Mouse (Mus musculus) thymus, postnatal 4 days (tissue): ENCODE data around the gene Il12rb1.

Experiments used
- DNase-seq: peaks from one replicate; pipeline ENCODE4 v3.0.0; 2021

Il12rb1 gene

DNA sequence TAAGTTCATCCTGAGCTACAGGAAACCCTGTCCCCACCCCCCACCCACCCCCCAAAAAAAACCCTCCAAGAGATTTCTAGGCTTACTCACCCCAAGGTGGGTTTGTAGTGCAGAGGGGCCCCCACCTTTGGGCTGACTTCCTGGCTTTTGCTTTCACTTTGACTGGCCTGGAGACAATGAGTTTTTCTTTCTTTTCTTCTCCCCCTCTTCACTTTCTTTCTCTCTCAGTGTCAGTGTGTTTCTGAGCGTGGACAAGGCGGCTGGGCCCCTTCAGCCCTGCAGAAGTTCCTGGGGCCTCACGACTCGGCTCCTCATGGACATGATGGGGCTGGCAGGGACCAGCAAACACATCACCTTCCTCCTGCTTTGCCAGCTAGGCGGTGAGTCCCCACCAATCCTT lies at the start of gene Il12rb1:
TSS of gene Il12rb1 (plus strand) at position 211 of the 400 bp plus-strand sequence.
- peak; percentile 61 for DNase-seq

- peak; percentile 32 for DNase-seq
Observed at GRCm38 (mm10) chr8:70758616-70759561, 49.4 kb upstream of the Il12rb1 start.

GRCm38 (mm10) chr8:70760350-70760749 lies 47.9 kb upstream of the Il12rb1 start:
- DNase-seq = no peak

- DNase-seq = peak; percentile 91
Observed at GRCm38 (mm10) chr8:70760775-70761406, 47.4 kb upstream of the Il12rb1 start, which contains the start of gene Mpv17l2. Gene Mpv17l2 (minus strand): TSS chr8:70760946.

DNA sequence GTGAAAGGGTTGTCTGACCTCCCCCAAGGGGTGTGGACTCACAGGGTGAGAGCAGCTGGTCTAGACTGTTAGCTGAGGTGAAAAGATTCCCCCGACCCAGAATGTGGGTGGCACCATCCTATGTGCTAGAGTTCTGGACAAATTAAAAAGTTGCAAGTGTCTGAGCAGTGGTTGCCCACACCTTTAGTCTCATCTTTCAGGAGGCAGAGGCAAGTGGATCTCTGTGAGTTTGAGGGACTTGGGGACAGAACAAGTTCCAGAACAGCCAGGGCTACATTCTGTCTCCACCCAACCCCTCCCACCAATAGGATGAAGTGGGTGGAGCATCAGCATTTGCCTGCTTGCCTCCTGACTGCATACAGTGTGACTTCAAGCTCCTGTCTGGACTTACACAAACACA lies 46.1 kb upstream of the Il12rb1 start:
- DNase-seq = no peak

DNA sequence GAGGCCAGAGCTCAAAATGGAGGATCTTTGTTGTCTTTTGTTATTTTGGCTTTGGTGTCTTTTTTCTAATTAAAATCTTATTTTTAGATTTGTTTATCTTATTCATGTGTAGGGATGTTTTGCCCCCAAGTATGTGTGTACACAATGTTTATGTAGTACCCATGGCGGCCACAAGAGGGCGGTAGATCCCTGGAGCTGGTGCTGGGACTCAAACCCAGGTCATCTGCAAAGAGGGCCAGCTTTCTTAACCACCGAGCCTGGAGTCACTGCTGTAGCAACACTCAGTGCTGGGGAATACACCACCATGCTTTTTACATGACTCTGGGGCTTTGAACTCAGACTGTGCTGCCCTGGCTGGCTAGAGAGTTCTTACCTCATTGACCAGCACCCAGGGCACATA lies 44.9 kb upstream of the Il12rb1 start:
- DNase-seq = peak; percentile 91

DNA sequence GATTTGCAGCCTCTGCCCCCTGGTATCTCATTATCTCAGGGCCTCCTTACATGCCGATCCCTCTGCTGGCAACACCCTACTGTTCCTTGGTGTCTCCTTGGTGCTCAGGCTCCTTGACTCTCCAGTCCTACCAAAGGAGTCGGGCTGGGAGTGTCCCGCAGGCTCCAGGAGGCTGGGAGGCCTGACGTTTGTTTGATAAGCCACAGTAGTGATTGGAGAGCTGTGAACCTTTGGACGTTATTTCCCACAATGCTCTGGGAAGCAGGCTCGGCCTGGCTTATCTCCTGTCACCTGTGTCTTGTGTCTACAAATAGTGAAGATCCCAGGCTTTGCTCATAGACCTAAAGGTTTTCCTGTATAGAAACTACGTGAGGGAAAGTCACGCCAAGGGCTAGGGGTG lies 44.2 kb upstream of the Il12rb1 start:
- DNase-seq = no peak

DNA sequence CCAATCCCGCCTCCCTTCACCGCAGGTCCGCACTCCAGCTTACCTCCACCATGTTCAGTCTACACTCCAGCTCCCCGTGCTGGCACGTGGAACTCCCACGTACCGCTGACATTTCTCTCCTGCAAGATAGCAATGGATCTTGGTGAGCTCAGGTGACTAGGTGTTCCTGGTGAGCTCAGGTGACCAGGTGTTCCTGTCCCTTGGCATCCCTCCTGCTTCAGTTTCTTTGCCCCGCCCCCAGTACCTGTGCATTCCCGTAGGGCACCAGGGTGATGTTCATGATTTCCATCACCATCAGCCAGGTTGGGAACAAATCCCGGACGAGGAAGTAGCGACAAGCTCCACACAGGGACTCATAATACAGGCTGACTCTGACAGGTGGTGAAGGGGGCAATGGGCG lies 43.6 kb upstream of the Il12rb1 start:
- no peak for DNase-seq

GRCm38 (mm10) chr8:70765329-70765728 lies 42.9 kb upstream of the Il12rb1 start:
- peak; percentile 21 for DNase-seq

- DNase-seq = peak; percentile 81
Observed at GRCm38 (mm10) chr8:70765838-70766570, 42.2 kb upstream of the Il12rb1 start.

DNA sequence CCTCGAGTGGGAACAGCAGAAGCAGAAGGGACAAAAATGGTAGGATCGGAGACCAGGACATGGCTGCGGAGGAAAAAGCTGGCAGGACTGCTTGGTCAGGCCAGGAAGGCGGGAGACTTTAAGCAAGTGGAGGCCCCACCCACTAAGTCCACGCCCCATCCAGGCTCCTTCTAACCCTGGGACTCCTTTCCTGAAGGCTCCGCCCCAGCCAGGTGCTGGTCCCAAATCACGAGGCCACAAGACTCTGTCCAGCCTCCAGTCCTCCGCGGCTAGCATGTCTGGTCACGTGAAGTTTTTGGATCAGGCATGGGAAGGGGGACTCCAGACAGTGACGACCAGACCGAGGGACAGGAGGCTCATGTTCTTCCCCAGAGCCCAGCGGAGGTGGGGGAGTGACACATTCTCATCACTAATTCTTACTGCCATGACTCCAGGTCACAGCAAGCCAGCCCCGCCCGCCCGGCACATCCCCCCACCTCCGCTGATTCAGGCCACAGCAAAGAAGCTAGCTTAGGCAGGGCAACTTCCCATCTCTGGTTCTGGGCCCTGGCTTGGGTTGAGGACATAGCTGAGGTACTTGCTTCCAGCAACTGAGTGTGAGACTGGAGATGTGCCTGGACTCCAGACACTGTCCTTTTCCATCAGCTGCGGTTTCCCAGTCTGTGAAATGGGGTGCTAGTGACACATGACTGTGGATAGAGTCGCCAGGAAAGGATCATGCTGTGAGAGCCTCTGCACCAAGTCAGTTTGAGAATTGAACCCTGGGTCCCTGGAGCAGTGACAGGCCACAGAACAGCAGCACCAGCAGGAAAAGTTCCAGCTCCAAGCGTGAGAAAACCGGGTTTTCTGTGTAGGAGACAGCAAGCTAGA lies 41.4 kb upstream of the Il12rb1 start:
- DNase-seq = peak; percentile 51

GRCm38 (mm10) chr8:70767503-70767902 lies 40.7 kb upstream of the Il12rb1 start:
- no peak for DNase-seq

- DNase-seq = peak; percentile 33
Observed at GRCm38 (mm10) chr8:70768231-70768776, 39.9 kb upstream of the Il12rb1 start.

GRCm38 (mm10) chr8:70768956-70769355 lies 39.3 kb upstream of the Il12rb1 start:
- DNase-seq = peak; percentile 38

GRCm38 (mm10) chr8:70769359-70769758 lies 38.9 kb upstream of the Il12rb1 start:
- DNase-seq = peak; percentile 100

DNA sequence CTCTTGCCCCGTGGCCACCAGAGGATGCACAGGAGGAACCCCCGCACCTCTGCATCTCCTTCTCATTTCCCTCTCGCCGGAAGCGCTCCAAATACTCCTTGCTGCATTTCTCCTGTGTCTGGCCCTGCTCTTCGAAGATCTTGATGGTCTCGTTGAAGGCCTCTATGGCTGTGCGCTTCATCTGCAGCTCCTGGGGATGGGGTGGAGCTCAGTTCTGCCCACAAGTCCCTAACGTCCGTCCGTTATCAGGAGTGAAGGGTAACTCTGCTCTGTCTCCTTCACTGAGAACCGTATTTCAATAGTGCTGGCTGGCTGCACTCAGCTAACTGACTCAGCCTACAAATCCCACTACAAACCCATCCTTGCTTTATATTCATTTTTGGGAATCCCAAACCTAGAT lies 38.4 kb upstream of the Il12rb1 start:
- DNase-seq = no peak

DNA sequence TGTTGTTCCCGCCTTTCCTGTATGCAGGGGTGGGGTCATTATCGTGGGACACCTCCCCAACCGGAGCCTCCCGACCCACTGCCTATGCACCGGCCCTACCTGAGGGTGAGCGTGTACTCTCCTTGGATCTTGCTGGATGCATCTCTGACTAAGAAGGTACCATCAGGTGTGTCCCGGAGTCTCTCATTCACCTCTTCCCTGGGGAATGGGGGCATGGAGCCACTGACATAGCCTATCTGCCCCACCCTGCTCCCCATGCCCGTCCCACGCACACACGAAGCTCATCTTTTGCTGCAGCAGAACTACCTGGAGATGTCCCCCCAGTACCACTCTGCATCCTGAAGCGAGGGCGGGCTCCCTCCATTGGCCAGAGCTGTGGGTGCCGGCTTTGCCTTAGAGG lies 37.5 kb upstream of the Il12rb1 start:
- no peak for DNase-seq

DNA sequence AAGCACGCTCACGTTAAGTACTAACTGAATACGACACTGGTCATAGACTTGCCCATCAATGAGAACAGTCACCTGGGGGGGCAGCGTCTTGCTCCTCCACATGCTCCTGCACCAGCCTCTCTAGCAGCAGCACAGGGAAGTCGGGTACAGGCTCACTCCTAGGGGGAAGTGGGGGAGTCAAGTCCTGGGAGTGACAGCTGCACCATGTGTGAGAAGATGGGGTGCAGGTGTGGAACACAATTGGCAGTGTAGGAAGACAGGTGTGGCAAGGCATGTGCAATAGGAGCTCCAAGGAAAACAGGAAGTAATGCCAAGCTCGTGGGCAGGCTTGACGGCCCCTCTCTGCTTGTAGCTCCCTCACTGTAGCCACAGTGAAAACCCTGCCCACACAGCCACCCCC lies 37.0 kb upstream of the Il12rb1 start:
- DNase-seq = no peak

GRCm38 (mm10) chr8:70772075-70772474 lies 36.2 kb upstream of the Il12rb1 start:
- no peak for DNase-seq

- DNase-seq = no peak
Observed at GRCm38 (mm10) chr8:70772890-70773289, 35.4 kb upstream of the Il12rb1 start.

GRCm38 (mm10) chr8:70773410-70773809 lies 34.8 kb upstream of the Il12rb1 start:
- no peak for DNase-seq

DNA sequence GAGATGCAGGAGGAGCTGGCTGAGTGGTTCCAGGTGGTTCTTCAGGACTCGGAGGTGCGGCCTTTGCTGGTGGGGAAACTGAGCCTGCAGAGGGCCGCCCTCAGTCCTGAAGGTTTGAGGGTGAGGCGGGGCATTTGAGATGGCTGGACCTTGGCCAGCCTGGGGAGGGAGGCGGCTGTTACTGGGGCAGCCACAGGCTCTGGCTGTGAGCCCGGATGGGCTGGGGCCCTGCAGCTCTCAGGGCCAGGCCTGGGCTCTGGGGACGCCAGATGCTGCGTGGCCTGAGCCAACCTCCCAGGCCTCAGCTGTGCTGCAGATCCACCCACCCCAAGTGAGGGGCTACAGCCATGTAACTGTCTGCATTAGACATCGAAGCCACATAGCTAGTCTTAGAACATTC lies 34.4 kb upstream of the Il12rb1 start:
- DNase-seq = no peak
